Mouse (Mus musculus) intestine, embryonic 14.5 days (tissue): ENCODE measurements around the gene Creb5. TPM values are rescaled to one million over a fixed set of nuclear protein-coding genes. Genes with fewer than 3 reads are reported as not detected.

Source experiments
- ATAC-seq: fragments of 200-750 bp; cut with Nextera tagmentation; replicated peaks from 2 replicates; pipeline ENCODE4 v1.8.0; 2017; ENCODE audit warnings: low read depth, moderate number of reproducible peaks, moderate TSS enrichment, moderate library complexity; ENCODE audit not compliant: low FRiP score, low TSS enrichment
- DNase-seq: peaks from one replicate; pipeline ENCODE4 v3.0.0-alpha.2; 2018; ENCODE audit warnings: low spot score
- H3K27ac ChIP-seq: fragments of 300-500 bp; sonication (generic); 2 replicates; pipeline ENCODE4 v1.5.1; 2014; ENCODE audit warnings: low read depth, mild to moderate bottlenecking, control low read depth
- H3K27me3 ChIP-seq: fragments of 300-500 bp; sonication (generic); replicated peaks from 2 replicates; pipeline ENCODE4 v1.6.1; 2014; ENCODE audit warnings: low read length, control low read depth; ENCODE audit not compliant: control insufficient read depth, insufficient read depth
- H3K36me3 ChIP-seq: fragments of 300-500 bp; sonication (generic); 2 replicates; pipeline ENCODE4 v1.6.1; 2014; ENCODE audit warnings: low read length, control low read depth; ENCODE audit not compliant: control insufficient read depth, insufficient read depth
- H3K4me1 ChIP-seq: fragments of 300-500 bp; sonication (generic); replicated peaks from 2 replicates; pipeline ENCODE4 v1.6.1; 2014; ENCODE audit warnings: low read length, control low read depth, mixed read lengths; ENCODE audit not compliant: control insufficient read depth, insufficient read depth
- H3K4me2 ChIP-seq: fragments of 300-500 bp; sonication (generic); 2 replicates; pipeline ENCODE4 v1.6.1; 2014; ENCODE audit warnings: low read length
- H3K4me3 ChIP-seq: fragments of 300-500 bp; sonication (generic); 2 replicates; pipeline ENCODE4 v1.5.1; 2014; ENCODE audit warnings: low read depth, low read length, control low read depth, mixed read lengths
- H3K9ac ChIP-seq: fragments of 300-500 bp; sonication (generic); 2 replicates; pipeline ENCODE4 v1.6.1; 2014; ENCODE audit warnings: mild to moderate bottlenecking, low read length
- H3K9me3 ChIP-seq: fragments of 300-500 bp; sonication (generic); 2 replicates; pipeline ENCODE4 v1.6.1; 2016; ENCODE audit warnings: low read length, control low read depth; ENCODE audit not compliant: control insufficient read depth
- WGBS: fragments of 180-500 bp; shearing (Covaris S2); extraction: QIAGEN DNeasy Blood & Tissue Kit; methylation state at CpG from one replicate; pipeline ENCODE4 v1.1.7; 2014; 5-methylcytosine and 5-hydroxymethylcytosine counted together
- polyA plus RNA-seq: library from polyadenylated mRNA; unstranded; fragments of >200 nt; fragmentation: Nextera tagmentation; extraction: Ambion mirVana; gene quantifications from 2 replicates; pipeline ENCODE4 v1.2.1, GENCODE M21; 2014

Creb5 gene
- polyA plus RNA-seq, 1 experiment from 2014 or later, result 5.3 TPM

DNA sequence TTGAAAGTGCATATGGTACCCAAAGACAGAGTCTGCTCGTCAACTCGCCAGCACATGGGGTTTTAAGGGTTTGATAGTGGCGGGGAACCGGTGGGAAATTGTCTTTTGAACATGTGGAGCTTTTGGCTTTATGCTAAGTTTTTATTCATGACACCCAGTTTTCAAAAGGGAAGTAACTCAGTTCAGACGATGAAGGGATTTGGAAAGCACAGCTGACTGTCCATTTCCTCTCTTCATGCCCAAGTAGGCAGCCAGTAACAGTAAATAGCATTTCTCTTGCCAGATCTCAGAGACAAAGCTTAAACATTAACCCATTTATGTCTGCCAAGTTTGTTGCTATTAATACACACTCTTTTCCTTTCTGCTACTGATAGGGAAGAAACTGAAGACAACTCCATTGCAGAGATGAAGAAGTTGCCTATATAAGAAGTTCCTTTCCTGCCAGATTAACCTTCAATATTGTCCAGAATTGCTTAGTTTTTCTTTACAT is 444.0 kb downstream of the Creb5 start:
- H3K9me3 ChIP-seq, result no peaks in the 10 kb centered on the region
- no peaks in the 10 kb centered on the region for H3K4me1 ChIP-seq
- H3K27ac ChIP-seq, result no peak overlapping the region
- no peak overlapping the region for H3K4me3 ChIP-seq
- no peak for ATAC-seq
- 81% methylated on average over 5 of the region's 5 CpGs for WGBS
- H3K27me3 ChIP-seq, result no peaks in the 10 kb centered on the region
- H3K9ac ChIP-seq, result no peak overlapping the region
- DNase-seq, result no peak
- no peak overlapping the region for H3K4me2 ChIP-seq
- H3K36me3 ChIP-seq, result no peaks in the 10 kb centered on the region

DNA sequence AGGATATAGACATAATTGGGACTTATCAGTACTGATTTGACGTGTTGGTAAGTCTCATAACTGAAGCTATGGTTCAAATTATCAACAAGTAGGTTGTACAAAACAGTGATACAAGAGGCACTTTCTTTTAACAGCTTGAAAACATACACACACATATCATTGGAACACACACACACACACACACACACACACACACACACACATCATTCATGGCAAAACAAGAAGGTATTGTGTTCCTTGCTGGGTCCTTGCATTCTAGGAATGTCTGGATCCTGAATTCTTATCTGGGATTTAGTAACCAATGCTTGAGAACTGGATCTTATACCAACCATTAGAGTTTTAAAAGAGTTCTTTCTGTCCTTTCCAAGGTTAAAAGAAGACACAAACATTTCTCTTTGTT is 446.5 kb downstream of the Creb5 start:
- Histone ChIP-seq H3K4me3 (no peak overlapping the region), H3K27ac (no peak overlapping the region), H3K36me3 (no peaks in the 10 kb centered on the region), H3K27me3 (no peaks in the 10 kb centered on the region), H3K9ac (no peak overlapping the region), H3K4me2 (no peak overlapping the region), H3K4me1 (no peaks in the 10 kb centered on the region), H3K9me3 (no peaks in the 10 kb centered on the region)
- DNase-seq (no peak), ATAC-seq (no peak)
- 81% methylated on average over 1 of the region's 1 CpGs for WGBS

DNA sequence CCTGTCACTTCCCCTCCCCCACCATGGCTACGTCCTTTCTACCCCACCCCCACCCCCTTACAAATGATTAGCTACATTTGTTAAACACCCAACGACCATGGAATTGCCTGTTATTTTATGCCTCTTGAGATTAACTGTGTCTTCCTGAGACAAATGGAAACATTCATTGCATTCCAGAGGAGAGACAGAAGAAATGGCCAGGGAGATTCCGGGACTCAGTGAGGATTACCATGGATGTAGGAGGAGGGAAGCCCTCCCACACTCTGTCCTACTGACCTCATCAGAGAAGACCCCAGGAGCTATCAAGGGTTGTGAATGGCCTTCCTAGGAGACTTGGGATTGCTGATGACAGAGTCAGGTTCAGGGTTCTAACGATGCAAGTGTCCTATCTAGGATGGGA is 446.9 kb downstream of the Creb5 start:
- DNase-seq, result no peak
- Histone ChIP-seq H3K27me3 (no peaks in the 10 kb centered on the region), H3K36me3 (no peaks in the 10 kb centered on the region), H3K4me3 (no peak overlapping the region), H3K27ac (no peak overlapping the region), H3K4me1 (no peaks in the 10 kb centered on the region), H3K4me2 (no peak overlapping the region), H3K9ac (no peak overlapping the region), H3K9me3 (no peaks in the 10 kb centered on the region)
- ATAC-seq, result no peak
- 16% methylated on average over 4 of the region's 4 CpGs for WGBS

DNA sequence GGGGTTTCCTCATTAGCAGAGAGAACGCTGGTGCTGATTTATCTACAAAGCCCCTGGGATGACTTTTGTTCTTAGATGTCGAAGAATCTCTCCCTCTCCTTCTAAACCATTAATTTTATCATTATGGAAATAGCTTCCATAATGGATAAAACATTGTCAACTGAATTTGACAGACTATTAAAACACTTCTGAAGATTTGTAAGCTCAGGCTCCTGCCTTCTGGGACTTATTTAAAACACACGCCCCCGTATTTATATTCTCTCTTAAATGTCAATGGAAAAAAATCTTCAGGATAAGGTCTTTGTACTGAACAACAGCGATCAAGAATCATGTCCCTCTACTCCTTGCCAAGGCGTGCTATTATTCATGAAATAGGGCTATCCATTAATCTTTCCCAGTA is 448.6 kb downstream of the Creb5 start:
- ATAC-seq (no peak), DNase-seq (no peak)
- Histone ChIP-seq H3K9ac (no peak overlapping the region), H3K27ac (no peak overlapping the region), H3K9me3 (no peaks in the 10 kb centered on the region), H3K4me1 (no peaks in the 10 kb centered on the region), H3K36me3 (no peaks in the 10 kb centered on the region), H3K4me3 (no peak overlapping the region), H3K27me3 (no peaks in the 10 kb centered on the region), H3K4me2 (no peak overlapping the region)
- WGBS, result 52% methylated on average over 6 of the region's 6 CpGs

DNA sequence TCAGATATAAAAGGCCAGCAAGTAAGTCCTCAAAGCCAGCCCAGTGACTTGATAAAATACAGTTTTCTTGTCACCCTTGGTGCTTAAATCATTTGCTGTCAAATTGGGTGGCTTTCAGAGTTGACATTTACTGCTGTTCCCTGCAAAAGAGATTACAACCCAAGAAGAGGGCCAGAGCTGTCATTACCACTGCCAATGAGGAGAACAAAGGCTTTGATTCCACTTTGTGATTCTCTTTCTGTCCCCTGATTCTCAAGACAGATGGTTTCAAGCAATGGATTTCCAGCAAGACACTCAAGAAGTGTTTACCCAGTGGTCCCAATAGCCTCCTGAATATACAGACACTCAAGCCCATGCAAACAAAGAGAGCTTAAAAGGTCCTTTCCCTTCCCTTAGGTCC is 451.1 kb downstream of the Creb5 start:
- Histone ChIP-seq H3K4me3 (no peak overlapping the region), H3K27me3 (no peaks in the 10 kb centered on the region), H3K4me1 (no peaks in the 10 kb centered on the region), H3K9me3 (no peaks in the 10 kb centered on the region), H3K27ac (no peak overlapping the region), H3K9ac (no peak overlapping the region), H3K36me3 (no peaks in the 10 kb centered on the region), H3K4me2 (no peak overlapping the region)
- no peak for DNase-seq
- ATAC-seq, result no peak

DNA sequence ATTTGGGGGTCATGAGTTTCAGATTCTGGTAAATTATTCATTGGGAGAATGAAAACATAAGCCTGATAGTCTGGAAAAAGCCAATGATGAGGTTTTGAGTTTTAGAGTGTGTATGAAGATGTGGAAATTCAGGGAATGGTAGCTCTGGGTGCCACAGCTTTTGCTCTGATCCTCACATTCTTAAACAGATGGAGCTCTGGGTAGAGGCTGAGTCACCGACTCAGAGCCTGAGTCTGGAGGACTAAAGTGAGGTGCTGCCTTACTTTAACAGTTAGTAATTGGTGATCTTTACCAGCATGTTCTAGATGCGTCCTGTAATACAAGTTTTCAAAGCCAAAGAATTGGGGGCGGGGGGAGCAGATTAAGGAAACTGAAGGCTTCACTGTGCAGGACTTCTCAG is 454.2 kb downstream of the Creb5 start:
- no peak overlapping the region for H3K4me3 ChIP-seq
- DNase-seq, result no peak

More for the DNA sequence above, 454.2 kb downstream of the Creb5 start:
- Histone ChIP-seq H3K9me3 (no peaks in the 10 kb centered on the region), H3K27ac (no peak overlapping the region), H3K27me3 (no peaks in the 10 kb centered on the region), H3K4me1 (no peaks in the 10 kb centered on the region), H3K4me2 (no peak overlapping the region), H3K9ac (no peak overlapping the region), H3K36me3 (no peaks in the 10 kb centered on the region)
- 89% methylated on average over 3 of the region's 3 CpGs for WGBS
- ATAC-seq, result no peak

Other genes with a start within 250 kb of the Creb5 start
- 6.9 and 7.6 TPM in 2 replicates for gene Jazf1, start 218.6 kb upstream of the Creb5 start, polyA plus RNA-seq